13 mouse cellular contexts compared by ENCODE assay signal in the genomic region with DNA sequence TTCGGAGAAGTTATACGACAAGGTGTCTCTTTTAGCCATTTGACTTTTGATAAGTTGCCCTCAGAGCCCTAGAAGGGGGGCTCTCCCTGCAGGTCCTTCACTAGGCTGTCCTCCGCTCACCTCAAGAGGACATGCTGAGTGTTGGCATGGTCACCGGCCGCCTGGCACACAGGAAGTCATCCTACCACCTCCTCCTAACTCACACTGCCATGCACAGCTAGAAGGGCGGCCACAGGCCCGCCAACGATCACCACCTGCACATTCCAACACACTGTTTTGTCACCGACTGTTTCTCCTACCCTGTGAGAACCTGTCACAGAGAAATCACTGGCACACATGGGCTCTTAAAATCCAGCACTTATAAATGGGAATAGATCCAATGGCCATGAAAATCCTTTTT.
DNase-seq lines count a peak whose midpoint lies in the region; ATAC-seq and TF ChIP-seq lines count a peak whose summit lies in the region.
"Had no signal": no experiment of that assay in that cellular context is flagged by ENCODE, and none has a peak within 500 bp of the region (broad histone marks: within the 10 kb centered on the region; RNA-seq: fewer than 3 reads in every experiment).

No protein-coding gene starts in this region.

- no peak for TF ChIP-seq CTCF in forebrain, postnatal 0 days (IDR thresholded peaks at IDR 0.05; ENCODE audit: low read depth)

- no peak overlapping the region for H3K4me2 ChIP-seq in forebrain, postnatal 0 days (ENCODE audit: low read depth)
- H3K4me2 ChIP-seq in forebrain, embryonic 14.5 days (ENCODE audit: low read length), result no peak overlapping the region
- H3K4me2 ChIP-seq in hindbrain, embryonic 16.5 days (ENCODE audit: low read length), result no peak overlapping the region
- no peak overlapping the region for H3K4me2 ChIP-seq in midbrain, embryonic 15.5 days
- H3K4me2 ChIP-seq in midbrain, embryonic 14.5 days (ENCODE audit: low read length), result no peak overlapping the region
- H3K4me2 ChIP-seq in neural tube, embryonic 15.5 days, result no peak overlapping the region

- H3K27ac ChIP-seq in forebrain, postnatal 0 days (ENCODE audit: low read depth, low read length), result no peak overlapping the region
- no peak overlapping the region for H3K27ac ChIP-seq in forebrain, embryonic 14.5 days (ENCODE audit: low read depth, low read length)
- H3K27ac ChIP-seq in hindbrain, embryonic 16.5 days (ENCODE audit: low read depth, low read length), result no peak overlapping the region; the same call in 1 of the 2 replicates
- no peak overlapping the region for H3K27ac ChIP-seq in hindbrain, embryonic 10.5 days
- H3K27ac ChIP-seq in midbrain, embryonic 15.5 days, result peak overlapping the region; percentile 52; the same call in 1 of the 2 replicates
- no peak overlapping the region for H3K27ac ChIP-seq in midbrain, embryonic 14.5 days (replicated peaks; ENCODE audit: low read depth, low read length)
- 0 out of 2 replicates have a peak overlapping the region, but pooled peaks have one; percentile 14 for H3K27ac ChIP-seq in neural tube, embryonic 15.5 days (replicated peaks)
- H3K27ac ChIP-seq: stomach, postnatal 0 days had no signal

- H3K4me1 ChIP-seq in forebrain, postnatal 0 days (ENCODE audit: insufficient read depth), result no peaks in the 10 kb centered on the region; the same call in 1 of the 2 replicates
- no peaks in the 10 kb centered on the region; the same call in 1 of the 2 replicates for H3K4me1 ChIP-seq in forebrain, embryonic 14.5 days (ENCODE audit: control insufficient read depth, insufficient read depth, low read length)
- peaks cover 26% of the 10 kb centered on the region for H3K4me1 ChIP-seq in hindbrain, embryonic 16.5 days (ENCODE audit: control insufficient read depth, insufficient read depth, low read depth, low read length)
- peaks cover 17% of the 10 kb centered on the region for H3K4me1 ChIP-seq in hindbrain, embryonic 10.5 days (replicated peaks)
- peaks cover 33% of the 10 kb centered on the region for H3K4me1 ChIP-seq in midbrain, embryonic 15.5 days
- H3K4me1 ChIP-seq in midbrain, embryonic 14.5 days (ENCODE audit: control insufficient read depth, insufficient read depth, low read length), result peaks cover 6% of the 10 kb centered on the region; the same call in 1 of the 2 replicates
- peaks cover 38% of the 10 kb centered on the region for H3K4me1 ChIP-seq in neural tube, embryonic 15.5 days

- H3K9ac ChIP-seq in forebrain, postnatal 0 days, result no peak overlapping the region
- no peak overlapping the region for H3K9ac ChIP-seq in forebrain, embryonic 14.5 days (ENCODE audit: low read length)
- H3K9ac ChIP-seq in hindbrain, embryonic 16.5 days (ENCODE audit: low read depth, low read length), result no peak overlapping the region
- H3K9ac ChIP-seq in midbrain, embryonic 15.5 days, result no peak overlapping the region
- no peak overlapping the region for H3K9ac ChIP-seq in midbrain, embryonic 14.5 days (replicated peaks; ENCODE audit: low read length)
- no peak overlapping the region for H3K9ac ChIP-seq in neural tube, embryonic 15.5 days (replicated peaks)

- no peak overlapping the region for H3K4me3 ChIP-seq in forebrain, postnatal 0 days (ENCODE audit: low read depth, low read length)
- H3K4me3 ChIP-seq in forebrain, embryonic 14.5 days (ENCODE audit: low read depth, low read length), result no peak overlapping the region
- no peak overlapping the region for H3K4me3 ChIP-seq in hindbrain, embryonic 16.5 days (ENCODE audit: low read length)
- H3K4me3 ChIP-seq in hindbrain, embryonic 10.5 days, result no peak overlapping the region
- H3K4me3 ChIP-seq in midbrain, embryonic 15.5 days, result no peak overlapping the region
- no peak overlapping the region for H3K4me3 ChIP-seq in midbrain, embryonic 14.5 days (replicated peaks; ENCODE audit: low read depth, low read length)
- H3K4me3 ChIP-seq in neural tube, embryonic 15.5 days (replicated peaks), result no peak overlapping the region

- WGBS in forebrain, postnatal 0 days, result 63% methylated on average over 9 of the region's 9 CpGs
- 75% methylated on average over 9 of the region's 9 CpGs for WGBS in forebrain, embryonic 14.5 days
- WGBS in hindbrain, embryonic 16.5 days, result 54% methylated on average over 9 of the region's 9 CpGs
- WGBS in hindbrain, embryonic 10.5 days, result 88% methylated on average over 9 of the region's 9 CpGs
- 73% methylated on average over 9 of the region's 9 CpGs for whole genome bisulfite sequencing in midbrain, embryonic 15.5 days
- 73% methylated on average over 9 of the region's 9 CpGs for WGBS in midbrain, embryonic 14.5 days
- 77% methylated on average over 9 of the region's 9 CpGs for WGBS in neural tube, embryonic 15.5 days

- H3K27me3 ChIP-seq in forebrain, postnatal 0 days (ENCODE audit: insufficient read depth, low read length), result no peaks in the 10 kb centered on the region
- no peaks in the 10 kb centered on the region; the same call in 1 of the 2 replicates for H3K27me3 ChIP-seq in forebrain, embryonic 14.5 days (replicated peaks; ENCODE audit: control insufficient read depth, insufficient read depth, low read length)
- no peaks in the 10 kb centered on the region for H3K27me3 ChIP-seq in hindbrain, embryonic 16.5 days (replicated peaks; ENCODE audit: control insufficient read depth, insufficient read depth, low read length)
- no peaks in the 10 kb centered on the region for H3K27me3 ChIP-seq in hindbrain, embryonic 10.5 days (ENCODE audit: insufficient read depth, poor library complexity, severe bottlenecking)
- H3K27me3 ChIP-seq in midbrain, embryonic 15.5 days (replicated peaks), result no peaks in the 10 kb centered on the region
- H3K27me3 ChIP-seq in midbrain, embryonic 14.5 days (ENCODE audit: control insufficient read depth, insufficient read depth, low read length), result no peaks in the 10 kb centered on the region
- H3K27me3 ChIP-seq in neural tube, embryonic 15.5 days (replicated peaks), result no peaks in the 10 kb centered on the region

- no peaks in the 10 kb centered on the region for H3K36me3 ChIP-seq in forebrain, postnatal 0 days (ENCODE audit: insufficient read depth)
- H3K36me3 ChIP-seq in forebrain, embryonic 14.5 days (ENCODE audit: control insufficient read depth, insufficient read depth, low read length), result no peaks in the 10 kb centered on the region
- no peaks in the 10 kb centered on the region for H3K36me3 ChIP-seq in hindbrain, embryonic 16.5 days (ENCODE audit: control insufficient read depth, insufficient read depth, low read length)
- no peaks in the 10 kb centered on the region for H3K36me3 ChIP-seq in hindbrain, embryonic 10.5 days
- H3K36me3 ChIP-seq in midbrain, embryonic 15.5 days (replicated peaks), result no peaks in the 10 kb centered on the region
- no peaks in the 10 kb centered on the region for H3K36me3 ChIP-seq in midbrain, embryonic 14.5 days (ENCODE audit: control insufficient read depth, insufficient read depth, low read length)
- H3K36me3 ChIP-seq in neural tube, embryonic 15.5 days, result no peaks in the 10 kb centered on the region; the same call in 1 of the 2 replicates

- ATAC-seq in forebrain, postnatal 0 days, result peak; percentile 19; the same call in 1 of the 2 replicates
- ATAC-seq in forebrain, embryonic 14.5 days, result no peak
- ATAC-seq in hindbrain, embryonic 16.5 days, result peak; percentile 26; the same call in 1 of the 2 replicates
- ATAC-seq in midbrain, embryonic 15.5 days (replicated peaks), result peak; percentile 25; the same call in 1 of the 2 replicates
- no peak for ATAC-seq in midbrain, embryonic 14.5 days (ENCODE audit: low FRiP score, low TSS enrichment)
- no peak for ATAC-seq in neural tube, embryonic 15.5 days (ENCODE audit: low FRiP score)
- ATAC-seq: midbrain, embryonic 16.5 days had no signal

- no peak for DNase-seq in forebrain, postnatal 0 days
- DNase-seq in forebrain, embryonic 14.5 days (ENCODE audit: low spot score), result no peak
- no peak for DNase-seq in hindbrain, embryonic 10.5 days (ENCODE audit: low spot score)
- DNase-seq in midbrain, embryonic 14.5 days, result no peak
- no peak for DNase-seq in testis, postnatal 14 days (ENCODE audit: low spot score)
- DNase-seq: kidney, adult 8-10 months; spleen, adult 18-20 months; thymus, postnatal 4 days had no signal

- no peaks in the 10 kb centered on the region for H3K9me3 ChIP-seq in forebrain, postnatal 0 days (ENCODE audit: low read length)
- H3K9me3 ChIP-seq in forebrain, embryonic 14.5 days (replicated peaks; ENCODE audit: control insufficient read depth, low read length), result no peaks in the 10 kb centered on the region
- H3K9me3 ChIP-seq in hindbrain, embryonic 16.5 days (ENCODE audit: control insufficient read depth, low read length), result no peaks in the 10 kb centered on the region
- no peaks in the 10 kb centered on the region for H3K9me3 ChIP-seq in hindbrain, embryonic 10.5 days
- no peaks in the 10 kb centered on the region for H3K9me3 ChIP-seq in midbrain, embryonic 15.5 days
- no peaks in the 10 kb centered on the region for H3K9me3 ChIP-seq in midbrain, embryonic 14.5 days (ENCODE audit: control insufficient read depth, low read length)
- H3K9me3 ChIP-seq in neural tube, embryonic 15.5 days (replicated peaks), result no peaks in the 10 kb centered on the region

Comparison
In these comparisons a context has a peak if more than half of its experiments do, and no peak if none do; other contexts are left out.
1. ATAC-seq: peak in forebrain, postnatal 0 days (single experiment), hindbrain, embryonic 16.5 days (single experiment) and midbrain, embryonic 15.5 days (single experiment); none in forebrain, embryonic 14.5 days (single experiment), midbrain, embryonic 14.5 days (single experiment) and neural tube, embryonic 15.5 days (single experiment).
2. H3K27ac ChIP-seq: peak in midbrain, embryonic 15.5 days (single experiment) and neural tube, embryonic 15.5 days (single experiment); none in forebrain, postnatal 0 days (single experiment), forebrain, embryonic 14.5 days (single experiment), hindbrain, embryonic 16.5 days (single experiment), hindbrain, embryonic 10.5 days (single experiment) and midbrain, embryonic 14.5 days (single experiment).